Mouse (Mus musculus): ENCODE measurements around the gene Ccnd3.

Ccnd3 gene

GRCm38 (mm10) chr17:47504941-47505346 is at the start of gene Ccnd3:
TSS of gene Ccnd3 (plus strand) at chr17:47505051.
- DNase-seq (ENCODE audit: low spot score in 2 of 2), result peak in 1 of 2 experiments; percentile 74

- no peak for DNase-seq (ENCODE audit: low spot score in 2 of 2)
These were observed 46.5 kb upstream of the Ccnd3 start for GRCm38 (mm10) chr17:47458310-47458709.

GRCm38 (mm10) chr17:47458936-47459335 is 45.9 kb upstream of the Ccnd3 start:
- DNase-seq (ENCODE audit: low spot score in 2 of 2), result no peak

GRCm38 (mm10) chr17:47459341-47459919 is 45.4 kb upstream of the Ccnd3 start:
- no peak for DNase-seq (ENCODE audit: low spot score in 2 of 2)

- no peak for DNase-seq (ENCODE audit: low spot score in 2 of 2)
These were observed 43.2 kb upstream of the Ccnd3 start for GRCm38 (mm10) chr17:47461688-47462087.

- no peak for DNase-seq (ENCODE audit: low spot score in 2 of 2)
These were observed 42.6 kb upstream of the Ccnd3 start for GRCm38 (mm10) chr17:47462209-47462608.

- DNase-seq (ENCODE audit: low spot score in 2 of 2), result no peak
These were observed 42.0 kb upstream of the Ccnd3 start for GRCm38 (mm10) chr17:47462728-47463388.

- DNase-seq (ENCODE audit: low spot score in 2 of 2), result no peak
These were observed 40.4 kb upstream of the Ccnd3 start for GRCm38 (mm10) chr17:47464248-47464965.

GRCm38 (mm10) chr17:47465016-47465415 is 39.8 kb upstream of the Ccnd3 start:
- no peak for DNase-seq (ENCODE audit: low spot score in 2 of 2)

GRCm38 (mm10) chr17:47466284-47466683 is 38.6 kb upstream of the Ccnd3 start:
- DNase-seq (ENCODE audit: low spot score in 2 of 2), result no peak

GRCm38 (mm10) chr17:47467659-47468058 is 37.2 kb upstream of the Ccnd3 start:
- no peak for DNase-seq (ENCODE audit: low spot score in 2 of 2)

GRCm38 (mm10) chr17:47468063-47468462 is 36.8 kb upstream of the Ccnd3 start:
- DNase-seq (ENCODE audit: low spot score in 2 of 2), result no peak

GRCm38 (mm10) chr17:47468466-47468865 is 36.4 kb upstream of the Ccnd3 start:
- DNase-seq (ENCODE audit: low spot score in 2 of 2), result no peak

GRCm38 (mm10) chr17:47469642-47470041 is 35.2 kb upstream of the Ccnd3 start:
- no peak for DNase-seq (ENCODE audit: low spot score in 2 of 2)

- no peak for DNase-seq (ENCODE audit: low spot score in 2 of 2)
These were observed 34.7 kb upstream of the Ccnd3 start for GRCm38 (mm10) chr17:47470121-47470520.

GRCm38 (mm10) chr17:47470686-47471085 is 34.2 kb upstream of the Ccnd3 start:
- no peak for DNase-seq (ENCODE audit: low spot score in 2 of 2)

- no peak for DNase-seq (ENCODE audit: low spot score in 2 of 2)
These were observed 32.2 kb upstream of the Ccnd3 start for GRCm38 (mm10) chr17:47472435-47473350.

GRCm38 (mm10) chr17:47473434-47473974 is 31.3 kb upstream of the Ccnd3 start:
- DNase-seq (ENCODE audit: low spot score in 2 of 2), result no peak

- DNase-seq (ENCODE audit: low spot score in 2 of 2), result no peak
These were observed 30.6 kb upstream of the Ccnd3 start for GRCm38 (mm10) chr17:47474250-47474649.

GRCm38 (mm10) chr17:47475181-47475580 is 29.7 kb upstream of the Ccnd3 start:
- no peak for DNase-seq (ENCODE audit: low spot score in 2 of 2)

- no peak for DNase-seq (ENCODE audit: low spot score in 2 of 2)
These were observed 29.1 kb upstream of the Ccnd3 start for GRCm38 (mm10) chr17:47475714-47476113.

GRCm38 (mm10) chr17:47479887-47480286 is 25.0 kb upstream of the Ccnd3 start:
- no peak for DNase-seq (ENCODE audit: low spot score in 2 of 2)

Measured in urinary bladder, postnatal 4 days (tissue).